Mouse (Mus musculus): ENCODE measurements around the gene Atp5b.
"Not testable (repeated sequence)": the region's sequence is repeated elsewhere in the genome, so short reads cannot be mapped to it uniquely, and the experiment has no call there.

The Atp5b gene

GRCm38 (mm10) chr10:128082880-128083421, at the start of gene Atp5b:
TSS of gene Atp5b (plus strand) at chr10:128083273.
- peak; percentile 99 for DNase-seq

- no peak for DNase-seq
Observed at GRCm38 (mm10) chr10:128036746-128037425, 46.2 kb upstream of the Atp5b start.

GRCm38 (mm10) chr10:128037921-128038320, 45.2 kb upstream of the Atp5b start:
- DNase-seq = no peak

DNA sequence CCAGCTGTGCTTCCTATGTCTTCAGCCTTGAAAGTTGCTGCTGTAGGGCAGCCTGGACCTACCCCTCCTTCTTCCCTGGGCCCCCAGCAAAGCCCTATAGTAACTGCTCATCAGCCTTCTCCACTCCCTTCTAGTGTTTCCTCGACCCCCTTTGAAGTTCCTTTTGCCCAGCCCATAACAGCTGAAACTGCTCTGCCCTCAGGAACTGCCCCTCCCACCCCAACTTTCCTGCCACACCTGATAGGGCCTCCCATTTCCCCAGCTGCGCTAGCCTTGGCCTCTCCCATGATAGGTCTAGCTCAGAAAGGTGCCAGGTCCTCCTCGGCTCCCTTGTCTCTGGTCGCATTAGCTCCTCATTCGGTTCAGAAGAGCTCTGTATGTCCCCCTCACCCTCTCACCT, 43.9 kb upstream of the Atp5b start:
- DNase-seq = no peak

- no peak for DNase-seq
Observed at GRCm38 (mm10) chr10:128039858-128040257, 43.2 kb upstream of the Atp5b start.

- DNase-seq = no peak
Observed at GRCm38 (mm10) chr10:128040293-128040692, 42.8 kb upstream of the Atp5b start.

DNA sequence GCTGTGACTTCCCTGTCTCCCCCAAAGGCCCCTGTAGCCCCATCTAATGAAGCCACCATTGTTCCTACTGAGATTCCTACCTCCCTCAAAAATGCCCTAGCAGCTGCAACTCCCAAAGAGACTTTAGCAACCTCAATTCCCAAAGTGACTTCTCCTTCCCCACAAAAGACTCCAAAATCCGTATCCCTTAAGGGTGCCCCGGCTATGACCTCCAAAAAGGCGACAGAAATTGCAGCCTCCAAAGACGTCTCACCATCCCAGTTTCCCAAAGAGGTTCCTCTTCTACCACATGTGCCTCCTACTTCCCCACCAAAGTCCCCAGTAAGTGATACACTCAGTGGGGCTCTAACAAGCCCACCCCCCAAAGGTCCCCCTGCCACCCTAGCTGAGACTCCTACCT, 41.4 kb upstream of the Atp5b start:
- DNase-seq = no peak

GRCm38 (mm10) chr10:128042466-128042865, 40.6 kb upstream of the Atp5b start:
- no peak for DNase-seq

DNA sequence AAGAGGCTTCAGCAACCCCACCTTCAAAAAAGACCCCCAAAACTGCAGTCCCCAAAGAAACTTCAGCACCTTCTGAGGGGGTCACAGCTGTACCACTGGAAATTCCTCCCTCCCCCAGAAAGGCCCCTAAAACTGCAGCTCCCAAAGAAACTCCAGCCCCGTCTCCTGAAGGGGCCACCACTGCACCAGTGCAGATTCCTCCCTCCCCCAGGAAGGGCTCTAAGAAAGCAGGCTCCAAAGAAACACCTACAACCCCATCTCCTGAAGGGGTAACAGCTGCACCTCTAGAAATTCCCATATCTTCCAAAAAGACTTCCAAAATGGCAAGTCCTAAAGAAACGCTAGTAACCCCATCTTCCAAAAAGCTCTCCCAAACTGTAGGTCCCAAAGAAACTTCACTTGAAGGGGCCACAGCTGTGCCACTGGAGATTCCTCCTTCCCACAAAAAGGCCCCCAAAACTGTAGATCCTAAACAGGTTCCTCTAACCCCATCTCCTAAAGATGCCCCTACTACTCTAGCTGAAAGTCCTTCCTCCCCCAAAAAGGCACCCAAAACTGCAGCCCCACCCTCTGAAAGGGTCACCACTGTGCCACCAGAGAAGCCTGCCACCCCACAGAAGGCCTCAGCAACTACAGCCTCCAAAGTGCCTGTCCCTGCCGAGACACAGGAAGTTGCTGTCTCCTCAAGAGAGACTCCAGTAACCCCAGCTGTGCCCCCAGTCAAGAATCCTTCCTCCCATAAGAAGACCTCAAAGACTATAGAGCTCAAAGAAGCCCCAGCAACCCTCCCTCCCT, 39.8 kb upstream of the Atp5b start:
- DNase-seq = no peak

DNA sequence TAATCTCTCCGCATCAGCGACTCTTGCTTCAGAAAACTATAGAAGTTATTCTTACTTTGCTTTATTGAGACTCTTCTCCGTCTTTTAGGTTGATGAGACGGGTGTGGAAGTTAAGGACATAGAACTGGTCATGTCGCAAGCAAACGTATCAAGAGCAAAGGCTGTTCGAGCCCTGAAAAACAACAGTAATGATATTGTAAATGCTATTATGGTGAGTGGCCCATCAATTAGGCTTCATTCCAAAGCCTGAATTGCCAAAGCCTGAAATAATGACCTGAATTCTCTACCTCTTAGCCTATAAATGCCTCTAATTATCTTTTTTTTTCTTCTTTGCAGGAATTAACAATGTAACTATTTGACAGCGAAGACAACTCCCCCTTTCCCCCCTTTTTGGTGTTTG, 34.9 kb upstream of the Atp5b start:
- no peak for DNase-seq

- no peak for DNase-seq
Observed at GRCm38 (mm10) chr10:128049741-128050140, 33.3 kb upstream of the Atp5b start.

GRCm38 (mm10) chr10:128050355-128050754, 32.7 kb upstream of the Atp5b start:
- DNase-seq = no peak

DNA sequence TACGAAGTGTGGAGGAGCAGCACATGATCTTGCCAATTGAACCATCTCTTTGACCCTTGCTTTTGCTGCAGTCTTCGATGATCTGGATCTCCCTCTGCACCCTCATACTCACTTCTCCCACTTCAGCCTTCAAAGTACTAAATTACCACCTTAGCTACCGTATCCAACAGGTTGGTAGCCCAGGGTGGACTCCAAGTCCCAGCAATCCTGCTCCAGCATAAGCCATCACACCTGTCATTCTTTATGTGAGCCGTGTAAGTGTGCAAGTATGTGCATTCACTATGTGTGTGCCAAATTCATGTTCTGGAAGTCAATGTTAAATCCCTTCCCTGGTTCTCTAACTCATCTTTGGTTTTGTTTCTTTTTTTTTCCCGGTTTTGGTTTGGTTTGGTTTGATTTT, 31.5 kb upstream of the Atp5b start:
- no peak for DNase-seq

- not testable (repeated sequence) for DNase-seq
Observed at GRCm38 (mm10) chr10:128052136-128052535, 30.9 kb upstream of the Atp5b start.

DNA sequence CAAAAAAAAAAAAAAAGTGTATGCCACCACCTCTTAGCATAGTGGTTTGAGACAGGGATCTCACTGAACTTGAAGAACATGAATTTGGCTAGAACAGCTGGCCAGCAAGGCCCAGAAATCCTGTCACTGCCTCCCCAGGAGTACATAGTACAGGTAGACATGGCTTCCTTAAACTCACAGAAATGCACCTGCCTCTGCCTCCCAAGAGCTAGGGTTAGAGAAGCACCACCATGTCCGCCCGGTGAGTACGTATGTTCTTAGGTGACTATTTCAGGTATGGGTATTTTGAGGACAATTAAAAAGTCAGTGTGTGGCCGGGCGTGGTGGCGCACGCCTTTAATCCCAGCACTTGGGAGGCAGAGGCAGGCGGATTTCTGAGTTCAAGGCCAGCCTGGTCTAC, 30.1 kb upstream of the Atp5b start:
- no peak for DNase-seq

- no peak for DNase-seq
Observed at GRCm38 (mm10) chr10:128058184-128058583, 24.9 kb upstream of the Atp5b start.

GRCm38 (mm10) chr10:128058601-128059151, 24.4 kb upstream of the Atp5b start, which contains the start of gene Ptges3:
TSS of gene Ptges3 (plus strand) at chr10:128058954.
- peak; percentile 97 for DNase-seq

DNA sequence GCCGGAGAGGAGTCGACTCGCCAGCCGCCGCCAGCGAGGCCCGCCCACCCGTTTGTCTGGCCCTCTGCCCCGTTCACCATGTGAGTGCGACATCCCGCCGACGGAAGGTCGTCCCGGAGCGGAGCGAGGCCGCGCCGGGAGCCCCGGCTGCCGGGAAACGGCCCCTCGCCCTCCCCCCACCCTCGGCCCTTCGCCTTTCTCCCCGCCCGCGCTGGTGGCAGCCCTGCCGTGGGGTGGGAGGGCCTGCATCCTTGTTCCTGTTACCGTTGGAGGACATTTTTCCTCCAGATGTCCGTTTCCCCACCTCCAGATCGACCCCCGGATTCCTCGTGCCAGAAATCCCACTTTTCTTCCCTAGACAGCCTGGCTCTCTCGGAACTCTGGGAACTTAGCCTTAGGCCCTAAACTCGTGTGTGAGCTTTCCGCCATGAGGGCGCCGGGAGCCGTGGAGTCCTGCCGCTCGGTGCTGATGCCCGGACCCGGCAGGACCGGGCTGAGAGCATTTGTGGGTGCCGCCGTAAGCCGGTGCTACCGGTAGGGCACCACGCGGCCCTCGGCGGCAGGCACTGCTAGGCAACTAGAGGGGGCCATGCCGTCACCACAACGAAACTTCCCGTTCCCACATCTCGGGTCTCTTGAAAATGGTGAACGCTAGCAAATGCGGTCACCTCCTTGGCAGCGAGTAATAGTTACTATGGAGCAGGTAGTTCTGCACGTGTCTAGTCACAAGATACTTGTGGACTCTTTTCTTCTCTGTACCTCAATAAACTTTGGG, 23.7 kb upstream of the Atp5b start:
- DNase-seq = no peak

- DNase-seq = no peak
Observed at GRCm38 (mm10) chr10:128061109-128061508, 22.0 kb upstream of the Atp5b start.

GRCm38 (mm10) chr10:128062221-128062989, 20.7 kb upstream of the Atp5b start:
- no peak for DNase-seq

DNA sequence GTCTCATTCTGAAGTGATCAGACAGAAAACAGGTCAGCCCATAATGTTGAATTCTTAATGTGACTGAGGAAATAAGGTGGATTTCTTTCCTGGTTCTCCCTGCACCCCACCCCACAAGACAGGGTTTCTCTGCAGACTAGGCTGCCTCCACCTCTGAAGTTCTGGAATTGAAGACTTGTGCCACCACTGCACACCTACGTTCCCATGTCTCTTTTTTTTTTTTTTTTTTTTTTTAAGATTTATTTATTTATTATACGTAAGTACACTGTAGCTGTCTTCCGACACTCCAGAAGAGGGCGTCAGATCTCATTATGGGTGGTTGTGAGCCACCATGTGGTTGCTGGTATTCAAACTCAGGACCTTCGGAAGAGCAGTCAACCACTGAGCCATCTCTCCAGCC, 17.0 kb upstream of the Atp5b start:
- DNase-seq = no peak

- no peak for DNase-seq
Observed at GRCm38 (mm10) chr10:128069201-128069600, 13.9 kb upstream of the Atp5b start.

Data from cerebellum, adult 8-10 months (tissue).